Mouse (Mus musculus) liver, embryonic 11.5 days (tissue): ENCODE measurements around the gene Syt13. TPM values are rescaled to one million over a fixed set of nuclear protein-coding genes. Genes with fewer than 3 reads are reported as not detected.

Source experiments
- ATAC-seq: fragments of 200-750 bp; cut with Nextera tagmentation; replicated peaks from 2 replicates; pipeline ENCODE4 v1.8.0; 2017; ENCODE audit warnings: moderate number of reproducible peaks, mild to moderate bottlenecking, moderate TSS enrichment, moderate library complexity; ENCODE audit not compliant: low FRiP score
- DNase-seq: peaks from one replicate; pipeline ENCODE4 v3.0.0-alpha.2; 2017; ENCODE audit warnings: low spot score
- H3K27ac ChIP-seq: fragments of 300-500 bp; sonication (generic); 2 replicates; pipeline ENCODE4 v1.5.1; 2014; ENCODE audit warnings: mild to moderate bottlenecking, low read depth, low read length, control low read depth
- H3K27me3 ChIP-seq: fragments of 300-500 bp; sonication (generic); replicated peaks from 2 replicates; pipeline ENCODE4 v1.6.1; 2014; ENCODE audit warnings: low read length, mixed read lengths; ENCODE audit not compliant: control insufficient read depth, insufficient read depth
- H3K36me3 ChIP-seq: fragments of 300-500 bp; sonication (generic); 2 replicates; pipeline ENCODE4 v1.6.1; 2014; ENCODE audit warnings: mild to moderate bottlenecking, low read length, moderate library complexity, mixed read lengths; ENCODE audit not compliant: control insufficient read depth, insufficient read depth
- H3K4me1 ChIP-seq: fragments of 300-500 bp; sonication (generic); replicated peaks from 2 replicates; pipeline ENCODE4 v1.6.1; 2014; ENCODE audit warnings: low read length, mixed read lengths; ENCODE audit not compliant: control insufficient read depth, insufficient read depth
- H3K4me2 ChIP-seq: fragments of 300-500 bp; sonication (generic); 2 replicates; pipeline ENCODE4 v1.6.1; 2014; ENCODE audit warnings: mild to moderate bottlenecking, control low read depth, moderate library complexity
- H3K4me3 ChIP-seq: fragments of 300-500 bp; sonication (generic); 2 replicates; pipeline ENCODE4 v1.5.1; 2014; ENCODE audit warnings: low read depth, low read length, control low read depth
- H3K9ac ChIP-seq: fragments of 300-500 bp; sonication (generic); 2 replicates; pipeline ENCODE4 v1.6.1; 2014; ENCODE audit warnings: low read depth, low read length, control low read depth
- H3K9me3 ChIP-seq: fragments of 300-500 bp; sonication (generic); 2 replicates; pipeline ENCODE4 v1.6.1; 2016; ENCODE audit warnings: low read length, inconsistent platforms, mixed read lengths; ENCODE audit not compliant: control insufficient read depth
- WGBS: fragments of 180-500 bp; shearing (Covaris S2); extraction: QIAGEN DNeasy Blood & Tissue Kit; methylation state at CpG from one replicate; pipeline ENCODE4 v1.1.7; 2014; 5-methylcytosine and 5-hydroxymethylcytosine counted together
- polyA plus RNA-seq: library from polyadenylated mRNA; unstranded; fragments of >200 nt; fragmentation: Nextera tagmentation; extraction: Ambion mirVana; gene quantifications from 2 replicates; pipeline ENCODE4 v1.2.1, GENCODE M21; 2014

Gene Syt13
- polyA plus RNA-seq = 0.71 and 0.78 TPM in 2 replicates

GRCm38 (mm10) chr2:92914933-92915553, at the start of gene Syt13:
TSS of gene Syt13 (plus strand) at chr2:92915098.
- Histone ChIP-seq H3K9me3 (no peaks in the 10 kb centered on the region), H3K4me2 (peak within 1 kb of the TSS; percentile 67), H3K27me3 (peaks cover 48% of the 10 kb centered on the region), H3K4me1 (0 out of 2 replicates have a peak, but pooled peaks cover 3% of the 10 kb centered on the region), H3K4me3 (peak within 1 kb of the TSS; percentile 38), H3K27ac (no peak within 1 kb of the TSS), H3K36me3 (no peaks in the 10 kb centered on the region), H3K9ac (no peak within 1 kb of the TSS)
- peak; percentile 49 for DNase-seq
- no peak for ATAC-seq
- 2% methylated on average over 38 of the region's 38 CpGs for WGBS

GRCm38 (mm10) chr2:92866616-92867015, 48.3 kb upstream of the Syt13 start:
- H3K27me3 ChIP-seq = no peaks in the 10 kb centered on the region
- H3K9ac ChIP-seq = no peak overlapping the region
- WGBS = 12% methylated on average over 2 of the region's 2 CpGs
- peaks cover 2% of the 10 kb centered on the region; the same call in 1 of the 2 replicates for H3K9me3 ChIP-seq
- no peak overlapping the region for H3K4me3 ChIP-seq
- no peak overlapping the region for H3K4me2 ChIP-seq
- DNase-seq (no peak), ATAC-seq (no peak)
- no peaks in the 10 kb centered on the region for H3K36me3 ChIP-seq
- H3K27ac ChIP-seq = no peak overlapping the region
- H3K4me1 ChIP-seq = no peaks in the 10 kb centered on the region

GRCm38 (mm10) chr2:92870139-92870836, 44.6 kb upstream of the Syt13 start:
- 23% methylated on average over 10 of the region's 10 CpGs for WGBS
- Histone ChIP-seq H3K4me2 (no peak overlapping the region), H3K4me1 (no peaks in the 10 kb centered on the region), H3K27ac (no peak overlapping the region), H3K9ac (no peak overlapping the region), H3K9me3 (no peaks in the 10 kb centered on the region), H3K4me3 (no peak overlapping the region), H3K27me3 (no peaks in the 10 kb centered on the region), H3K36me3 (no peaks in the 10 kb centered on the region)
- ATAC-seq (no peak), DNase-seq (no peak)

- WGBS = 55% methylated on average over 7 of the region's 7 CpGs
- no peak overlapping the region for H3K27ac ChIP-seq
- H3K9me3 ChIP-seq = no peaks in the 10 kb centered on the region
- no peak overlapping the region for H3K9ac ChIP-seq
- no peaks in the 10 kb centered on the region for H3K27me3 ChIP-seq
- H3K36me3 ChIP-seq = no peaks in the 10 kb centered on the region
- H3K4me3 ChIP-seq = no peak overlapping the region
- no peaks in the 10 kb centered on the region for H3K4me1 ChIP-seq
- ATAC-seq = no peak
- no peak for DNase-seq
- H3K4me2 ChIP-seq = no peak overlapping the region
Measured at GRCm38 (mm10) chr2:92871093-92871686, 43.7 kb upstream of the Syt13 start.

- Histone ChIP-seq H3K9ac (no peak overlapping the region), H3K9me3 (no peaks in the 10 kb centered on the region), H3K27me3 (no peaks in the 10 kb centered on the region), H3K4me2 (no peak overlapping the region), H3K27ac (no peak overlapping the region), H3K36me3 (no peaks in the 10 kb centered on the region), H3K4me1 (no peaks in the 10 kb centered on the region), H3K4me3 (no peak overlapping the region)
- 66% methylated on average over 4 of the region's 4 CpGs for WGBS
- ATAC-seq = no peak
- DNase-seq = no peak
Measured at GRCm38 (mm10) chr2:92872652-92873051, 42.2 kb upstream of the Syt13 start.

GRCm38 (mm10) chr2:92874592-92874991, 40.3 kb upstream of the Syt13 start:
- DNase-seq (no peak), ATAC-seq (no peak)
- Histone ChIP-seq H3K4me2 (no peak overlapping the region), H3K36me3 (no peaks in the 10 kb centered on the region), H3K4me1 (no peaks in the 10 kb centered on the region), H3K4me3 (no peak overlapping the region), H3K27ac (no peak overlapping the region), H3K9ac (no peak overlapping the region), H3K9me3 (no peaks in the 10 kb centered on the region), H3K27me3 (no peaks in the 10 kb centered on the region)
- 57% methylated on average over 1 of the region's 1 CpGs for WGBS

GRCm38 (mm10) chr2:92877488-92877887, 37.4 kb upstream of the Syt13 start:
- H3K4me3 ChIP-seq = no peak overlapping the region
- H3K9ac ChIP-seq = no peak overlapping the region
- H3K4me1 ChIP-seq = no peaks in the 10 kb centered on the region
- DNase-seq = no peak
- no peaks in the 10 kb centered on the region for H3K36me3 ChIP-seq
- H3K4me2 ChIP-seq = no peak overlapping the region
- no peaks in the 10 kb centered on the region for H3K27me3 ChIP-seq
- ATAC-seq = no peak
- no peak overlapping the region for H3K27ac ChIP-seq
- 74% methylated on average over 3 of the region's 3 CpGs for WGBS
- no peaks in the 10 kb centered on the region for H3K9me3 ChIP-seq

GRCm38 (mm10) chr2:92883039-92883911, 31.6 kb upstream of the Syt13 start:
- Histone ChIP-seq H3K4me2 (no peak overlapping the region), H3K9ac (no peak overlapping the region), H3K4me3 (no peak overlapping the region), H3K27me3 (no peaks in the 10 kb centered on the region), H3K27ac (no peak overlapping the region), H3K4me1 (no peaks in the 10 kb centered on the region), H3K36me3 (no peaks in the 10 kb centered on the region), H3K9me3 (no peaks in the 10 kb centered on the region)
- DNase-seq = no peak
- 4% methylated on average over 15 of the region's 15 CpGs for WGBS
- no peak for ATAC-seq
